Mouse (Mus musculus): Measurements from ENCODE around the gene F2rl2.

Gene F2rl2

DNA sequence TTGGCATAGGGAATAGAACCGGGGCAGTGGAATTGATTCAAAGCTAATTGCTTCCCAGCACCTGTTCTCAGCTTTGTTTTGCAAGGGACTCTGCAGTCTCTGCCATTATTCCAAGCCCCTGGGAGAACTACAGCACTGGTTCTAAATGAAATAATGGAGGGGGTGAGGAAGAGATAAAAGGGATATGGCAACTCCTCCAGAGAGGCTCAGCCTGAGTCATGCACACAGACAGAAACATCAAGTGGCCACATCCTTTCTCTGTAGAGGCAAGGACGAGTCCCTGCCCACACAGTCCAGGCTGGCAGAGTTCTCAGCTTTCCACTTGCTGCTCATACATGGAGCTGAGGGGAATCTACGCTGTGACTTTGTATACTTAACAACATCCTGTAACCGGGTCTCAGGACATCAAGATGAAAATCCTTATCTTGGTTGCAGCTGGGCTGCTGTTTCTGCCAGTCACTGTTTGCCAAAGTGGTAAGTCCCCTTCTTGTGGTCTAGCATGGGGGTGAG is at the start of gene F2rl2:
TSS of gene F2rl2 (plus strand) at position 200 of the 510 bp plus-strand sequence.
- peak; percentile 25 to 48 for DNase-seq

DNA sequence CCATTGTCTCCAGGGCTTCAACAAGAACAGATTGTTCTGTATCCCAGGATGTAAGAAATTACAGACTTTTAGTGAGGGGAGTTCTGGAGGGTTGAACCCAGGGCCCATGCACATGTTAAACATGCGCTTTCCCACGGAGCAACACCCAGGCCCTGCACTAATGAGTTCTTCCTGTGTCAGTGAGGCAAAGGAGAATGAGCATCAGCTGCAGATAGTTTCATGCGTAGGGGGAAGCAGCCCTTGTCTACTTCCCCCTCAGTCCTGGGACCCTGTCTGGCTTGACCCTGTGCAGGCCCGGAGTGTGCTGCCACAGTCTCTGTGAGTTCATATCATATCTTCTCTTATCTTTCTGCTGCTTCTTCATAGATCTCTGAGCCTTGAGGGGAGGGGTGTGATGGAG is 49.4 kb upstream of the F2rl2 start:
- DNase-seq = no peak

DNA sequence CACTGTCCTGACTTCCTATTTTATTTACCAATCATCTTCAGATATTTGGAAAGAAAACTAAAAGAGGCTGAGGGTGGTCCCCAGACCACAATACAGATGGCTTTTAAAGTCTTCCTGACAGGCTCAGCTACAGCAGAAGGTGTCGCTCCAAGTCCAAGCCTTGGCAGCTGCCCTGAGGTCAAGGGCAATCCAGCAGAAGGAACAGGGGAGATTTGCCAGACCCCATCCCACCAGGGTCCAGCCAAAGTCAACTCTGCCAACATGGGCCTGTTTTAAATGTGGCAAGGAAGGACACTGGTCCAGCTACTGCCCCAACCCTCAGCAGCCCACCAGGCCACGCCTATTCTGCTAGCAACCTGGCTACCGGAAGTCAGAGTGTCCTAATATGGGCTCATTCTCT is 46.7 kb upstream of the F2rl2 start:
- DNase-seq = no peak

DNA sequence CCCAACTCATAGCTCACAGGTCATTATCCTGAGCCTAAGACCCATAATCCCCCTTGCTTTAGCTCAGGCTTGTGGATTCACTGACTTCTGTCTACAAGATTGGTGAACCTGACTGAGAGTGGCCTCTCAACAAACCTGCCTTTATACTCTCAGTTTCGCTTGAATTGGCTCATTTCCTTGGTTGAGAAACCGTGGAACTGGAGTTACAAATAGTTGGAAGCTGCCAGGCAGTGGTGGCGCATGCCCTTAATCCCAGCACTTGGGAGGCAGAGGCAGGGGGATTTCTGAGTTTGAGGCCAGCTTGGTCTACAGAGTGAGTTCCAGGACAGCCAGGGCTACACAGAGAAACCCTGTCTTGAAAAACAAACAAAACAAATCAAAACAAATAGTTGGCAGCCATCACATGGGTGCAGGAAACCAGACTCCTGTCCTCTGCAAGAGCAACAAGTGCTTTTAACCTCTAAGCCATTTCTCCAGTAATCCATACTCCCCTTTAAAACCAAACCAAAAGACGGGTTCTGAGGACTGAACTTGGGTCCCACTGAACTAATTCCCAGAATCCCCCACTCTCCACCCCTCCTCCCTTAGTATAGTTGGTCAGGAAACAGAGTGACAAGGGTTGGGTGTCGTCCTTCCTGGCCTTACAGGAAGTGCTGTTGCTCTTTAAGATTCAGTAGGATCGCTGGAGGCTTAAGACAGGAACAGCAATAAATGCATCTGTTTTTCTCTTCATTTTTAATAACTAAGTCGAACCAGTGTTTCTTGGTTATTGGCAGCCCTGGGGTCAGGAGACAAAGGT is 44.6 kb upstream of the F2rl2 start:
- DNase-seq = no peak

DNA sequence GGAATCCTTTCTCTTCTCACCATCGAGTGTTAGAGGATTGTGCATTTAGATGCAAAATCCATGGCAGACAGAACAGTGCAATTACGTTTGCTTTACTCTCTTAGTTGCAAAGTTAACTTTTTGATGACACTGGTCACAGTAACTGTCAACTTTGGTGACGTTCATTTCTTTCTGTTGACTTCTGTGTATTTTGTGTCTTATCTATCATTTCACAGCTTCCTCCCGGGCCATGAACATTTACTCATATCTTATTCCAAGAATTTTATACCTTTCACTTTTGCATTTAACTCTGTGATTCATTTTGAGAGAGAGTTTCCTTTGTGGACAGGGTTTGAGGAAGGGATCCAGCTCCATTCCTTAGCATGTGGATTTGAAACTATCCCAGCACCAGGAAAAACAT is 43.0 kb upstream of the F2rl2 start:
- no peak for DNase-seq

DNA sequence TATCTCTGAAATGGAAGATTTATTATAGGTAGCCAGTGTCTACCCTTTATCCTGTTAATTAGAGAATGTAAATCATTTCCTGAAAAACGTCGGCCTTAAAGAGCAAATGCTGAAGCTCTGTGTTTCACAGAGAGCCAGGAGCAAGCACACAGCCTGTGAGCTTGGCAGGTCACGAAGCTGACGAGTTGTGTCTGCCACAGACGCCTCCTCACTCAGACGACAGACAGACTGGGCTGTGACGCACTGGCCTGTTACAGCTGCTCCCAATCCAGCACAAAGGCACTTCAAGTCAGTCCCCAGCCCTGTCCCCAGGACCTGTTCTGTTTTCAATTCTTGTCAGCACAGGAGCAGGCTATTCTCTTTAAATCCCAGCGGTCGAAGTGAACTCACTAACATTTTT is 41.4 kb upstream of the F2rl2 start:
- peak; percentile 49 to 76 for DNase-seq

DNA sequence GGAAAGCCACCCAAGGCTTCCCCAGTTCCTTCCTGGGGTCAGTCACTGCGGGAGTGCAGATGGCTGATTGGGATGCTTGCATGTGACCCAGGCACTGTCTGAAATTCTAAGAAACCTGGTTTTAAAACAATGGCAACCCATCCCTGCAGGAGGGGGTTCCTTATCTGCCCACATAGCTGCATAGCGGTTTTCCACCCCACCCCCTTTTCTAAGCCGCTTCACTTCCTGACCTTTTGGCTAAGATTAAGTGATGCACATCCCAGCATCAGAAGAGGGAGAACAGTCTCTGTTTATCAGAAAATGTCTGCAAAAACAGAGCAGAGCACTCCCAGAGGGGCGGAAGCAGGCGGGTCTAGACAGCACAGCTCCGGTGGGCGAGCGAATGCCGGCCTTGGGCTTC is 39.5 kb upstream of the F2rl2 start:
- DNase-seq = no peak

DNA sequence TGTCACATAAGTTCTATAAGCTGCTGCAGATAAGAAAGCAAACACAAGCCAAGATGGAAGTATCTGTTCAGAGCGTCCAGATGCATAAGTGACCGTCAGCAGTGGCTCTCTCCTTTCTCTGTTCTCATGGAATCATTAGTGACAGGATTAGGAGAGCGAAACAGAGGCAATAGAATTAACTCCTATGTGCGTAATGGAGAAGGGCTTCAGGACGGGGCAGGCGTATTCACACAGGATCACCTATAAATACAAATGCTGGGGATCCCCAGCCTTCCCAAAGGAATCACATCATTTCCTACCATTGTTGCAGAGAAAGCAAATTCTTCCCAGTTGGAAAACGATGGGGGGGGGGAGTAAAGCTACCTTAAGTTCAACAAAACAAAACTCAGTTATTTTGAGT is 37.2 kb upstream of the F2rl2 start:
- DNase-seq = no peak

DNA sequence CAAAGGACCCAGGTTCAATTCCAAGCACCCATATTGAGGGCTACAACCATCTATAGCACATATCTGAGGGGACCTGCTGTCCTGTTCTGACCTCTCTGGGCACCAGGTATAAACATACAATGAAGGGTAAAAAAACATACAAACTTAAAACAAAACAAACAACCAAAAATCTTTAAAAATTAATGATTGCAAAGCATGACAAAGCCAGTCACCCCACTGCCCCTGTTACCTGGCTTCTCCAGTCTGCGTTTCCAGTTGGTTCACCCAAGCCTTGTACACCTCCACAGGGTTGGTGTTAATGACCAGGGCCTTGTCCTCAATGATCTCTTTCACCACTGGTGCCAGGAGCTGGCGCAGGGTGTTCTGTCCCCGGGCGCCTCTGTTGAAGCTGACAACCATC is 32.8 kb upstream of the F2rl2 start:
- no peak for DNase-seq

DNA sequence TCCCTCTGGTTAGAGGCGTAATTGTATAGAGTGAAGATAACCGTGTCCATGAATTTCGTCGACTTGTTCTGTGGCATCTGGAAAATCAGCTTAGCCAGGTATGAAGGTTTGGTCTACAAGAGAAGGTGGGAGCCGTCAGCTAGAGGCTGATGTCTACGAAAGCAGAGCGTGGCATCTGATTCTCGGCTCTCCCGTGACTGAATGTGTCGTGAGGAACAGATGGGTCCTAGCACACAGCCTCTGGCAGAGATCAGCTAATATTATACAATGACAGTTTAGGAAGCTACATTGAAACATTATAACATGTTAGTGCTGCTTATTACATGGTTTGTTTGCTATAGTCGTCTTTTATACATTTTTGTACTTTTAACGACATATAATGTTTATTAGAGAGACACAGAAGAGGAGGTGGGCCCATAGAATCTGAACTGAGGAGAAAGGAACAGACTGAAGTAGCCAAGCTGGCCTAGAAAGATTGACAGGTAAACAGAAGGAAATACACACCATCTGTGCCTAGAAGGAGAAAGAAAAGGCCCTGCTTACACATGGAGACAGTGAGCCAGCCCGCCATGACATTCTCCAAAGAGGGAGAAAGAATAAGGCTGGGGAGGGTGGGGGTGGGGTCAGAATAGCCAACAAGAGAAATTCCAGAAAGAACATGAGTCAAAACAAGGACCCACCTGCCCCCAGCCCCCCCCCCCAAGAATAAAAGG is 30.9 kb upstream of the F2rl2 start:
- DNase-seq = no peak

DNA sequence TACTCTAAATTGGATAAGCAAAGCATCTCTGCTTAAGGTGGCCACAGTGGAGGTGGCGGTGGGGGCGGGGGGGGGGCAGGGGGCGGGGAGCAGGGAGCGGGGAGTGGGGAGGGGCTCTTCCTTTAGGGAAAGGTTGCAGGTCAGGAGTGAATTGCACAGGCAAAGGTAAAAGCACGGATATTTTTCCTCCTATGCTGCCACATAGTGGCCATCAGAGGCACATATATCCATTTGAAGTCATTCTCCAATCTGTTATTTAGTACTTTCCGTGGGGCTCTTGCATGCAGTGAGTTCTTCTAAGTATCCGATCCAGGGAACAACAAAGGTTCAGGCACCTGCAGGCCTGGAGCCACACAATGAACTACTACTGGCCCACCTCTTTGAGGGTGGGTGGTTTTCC is 29.4 kb upstream of the F2rl2 start:
- no peak for DNase-seq

DNA sequence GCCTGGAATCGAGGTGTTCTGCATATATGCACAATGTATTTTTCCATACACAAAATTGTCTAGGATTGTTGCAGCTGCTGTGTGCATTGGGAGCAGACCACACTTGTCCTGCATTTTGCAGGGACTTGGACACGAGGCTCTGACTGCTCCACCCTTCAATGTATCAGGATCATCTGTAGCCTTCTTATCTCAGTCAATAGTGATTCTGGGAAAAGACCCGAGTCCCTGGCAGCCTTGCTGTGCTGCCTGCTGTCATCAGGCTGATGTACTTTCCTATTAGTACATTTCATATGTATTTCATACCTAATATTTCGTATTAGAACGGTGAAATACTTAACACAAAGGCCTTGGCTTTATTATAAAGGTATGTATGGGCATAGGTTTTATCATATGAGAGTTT is 26.1 kb upstream of the F2rl2 start:
- no peak for DNase-seq

DNA sequence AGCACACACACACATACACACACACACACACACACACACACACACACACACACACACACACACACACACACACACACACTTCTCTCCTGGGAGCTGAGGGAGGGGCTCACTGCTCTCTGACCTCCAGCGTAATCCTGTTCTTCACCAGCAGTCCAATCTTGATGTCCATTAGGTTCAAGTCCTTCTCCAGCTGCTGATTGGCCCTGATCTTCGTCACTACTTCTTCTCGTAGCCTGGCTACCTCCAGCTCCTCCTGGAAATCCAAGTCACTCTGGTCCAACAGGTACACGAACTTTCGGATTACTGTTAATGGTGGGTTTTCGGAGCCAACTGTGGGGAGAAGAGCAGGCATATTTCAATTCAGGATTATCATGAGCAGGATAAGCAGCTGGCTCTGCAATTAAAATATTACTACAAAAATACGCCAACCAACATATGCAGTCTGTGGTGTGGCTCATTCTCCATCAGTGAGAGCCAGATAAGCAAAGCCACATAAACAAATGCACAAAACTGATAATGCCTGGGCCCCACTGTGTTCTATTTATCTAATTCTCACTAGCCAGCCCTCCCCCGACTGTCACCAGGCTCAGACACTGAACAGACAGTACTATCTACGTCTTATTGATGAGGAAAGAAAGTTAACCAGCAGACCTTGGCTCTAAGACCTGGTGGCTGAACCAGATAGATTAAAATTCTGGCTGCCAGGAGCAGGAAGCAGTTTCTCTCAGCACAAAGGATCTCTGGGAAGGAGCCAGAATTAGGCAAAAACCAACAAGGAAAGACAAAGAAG is 25.4 kb upstream of the F2rl2 start:
- DNase-seq = no peak

DNA sequence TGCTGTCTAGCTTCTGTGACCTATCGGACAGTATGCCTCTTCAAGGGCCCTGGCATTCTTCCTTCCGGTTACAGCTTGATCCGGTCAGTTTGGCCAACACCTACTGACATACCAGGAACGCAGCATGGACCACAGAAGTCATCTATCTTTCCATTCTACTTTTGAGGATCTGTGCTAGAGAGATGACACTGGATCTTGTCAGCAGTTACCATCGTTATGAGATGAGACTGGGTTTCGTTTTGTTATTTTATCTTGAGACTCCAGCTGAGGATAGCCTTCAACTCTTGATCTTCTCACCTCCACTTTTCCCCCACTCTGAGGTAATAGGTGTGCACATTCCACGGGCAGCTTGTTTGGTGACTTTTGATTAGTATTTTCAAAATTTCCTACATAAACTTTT is 24.3 kb upstream of the F2rl2 start:
- no peak for DNase-seq

DNA sequence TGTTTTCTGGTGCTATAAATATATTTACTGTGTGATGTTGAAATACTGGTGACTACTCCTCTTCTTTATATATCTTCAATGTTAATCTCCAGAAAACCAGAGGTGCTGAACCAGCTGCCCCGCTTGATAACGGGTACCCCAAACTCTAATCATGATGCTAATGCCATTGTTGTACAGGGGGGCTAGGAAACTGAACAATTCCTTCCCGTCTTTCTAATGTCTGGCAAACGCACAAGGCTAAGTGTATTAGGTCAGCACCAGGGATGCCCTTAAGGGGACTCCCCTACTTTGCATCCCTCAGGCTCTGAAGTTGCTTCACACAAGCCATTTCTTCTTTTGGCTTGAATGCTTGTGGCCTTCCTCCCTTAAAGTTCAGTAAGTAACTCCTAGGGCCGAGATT is 17.6 kb upstream of the F2rl2 start:
- no peak for DNase-seq

DNA sequence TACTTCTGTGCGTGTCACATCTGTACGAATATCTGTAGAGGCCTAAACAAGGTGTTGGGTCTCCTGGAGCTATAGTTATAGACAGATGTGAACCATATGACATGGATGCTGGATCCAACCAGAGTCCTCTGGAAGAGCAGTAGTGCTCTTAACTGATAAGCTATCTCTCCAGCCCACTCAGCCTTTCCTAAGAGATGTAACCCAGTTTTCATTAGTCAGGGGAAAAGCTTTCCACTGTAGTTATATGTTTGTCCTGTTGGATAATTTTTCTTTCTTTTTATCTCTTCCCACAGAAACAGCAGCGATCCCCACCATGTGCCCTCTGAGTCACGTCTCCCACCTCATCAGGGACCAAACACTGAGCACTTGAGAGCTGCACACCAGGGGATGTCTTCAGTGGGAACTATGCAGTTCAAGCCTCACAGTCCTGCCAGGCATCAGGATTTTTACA is 17.1 kb upstream of the F2rl2 start:
- DNase-seq = no peak

DNA sequence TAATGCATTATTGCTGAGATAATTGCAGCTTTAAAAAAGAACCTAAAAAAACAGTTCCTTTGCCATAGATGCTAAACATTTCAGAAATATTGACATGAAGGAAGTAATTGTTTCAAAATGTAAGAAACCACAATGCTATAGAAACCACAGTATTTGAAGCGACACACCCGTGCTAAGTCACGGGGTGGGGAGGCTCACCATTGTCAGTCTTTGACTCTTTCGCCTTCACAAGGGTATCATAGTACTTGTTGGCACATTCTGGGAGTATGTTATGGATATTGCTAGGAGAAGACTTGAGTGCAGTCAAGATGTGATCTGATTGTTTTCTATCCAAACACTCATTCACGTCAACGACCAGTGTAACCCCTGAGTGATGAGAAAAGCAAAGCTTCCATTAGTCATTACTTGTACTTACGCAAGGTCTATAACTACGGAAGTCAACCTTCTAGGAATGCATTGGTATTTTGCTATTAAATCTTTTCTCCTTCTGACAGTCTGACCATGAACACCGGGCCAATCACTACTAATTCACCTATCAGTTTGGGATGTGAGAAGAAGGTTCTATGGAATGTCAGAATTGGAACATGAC is 11.9 kb upstream of the F2rl2 start:
- DNase-seq = no peak

DNA sequence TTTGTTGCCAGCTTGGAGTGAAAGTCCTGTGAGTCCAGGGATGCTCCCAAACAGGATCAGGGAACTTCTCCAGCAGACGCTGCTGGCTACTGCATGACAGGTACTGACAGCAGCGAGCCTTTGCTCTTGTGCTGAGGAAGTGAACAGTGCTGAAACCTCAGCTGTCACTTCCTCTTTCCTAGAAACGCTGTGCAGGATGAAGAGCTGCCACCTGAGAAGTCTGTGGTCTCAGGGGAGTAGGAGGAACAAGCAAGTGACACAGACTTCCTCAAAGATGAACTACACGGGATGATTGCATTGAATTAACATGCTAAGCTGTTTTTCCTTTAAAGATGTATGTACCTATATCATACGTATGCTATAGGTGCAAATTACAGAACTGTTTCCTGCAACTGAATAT is 10.9 kb upstream of the F2rl2 start:
- DNase-seq = peak; percentile 30 to 31

DNA sequence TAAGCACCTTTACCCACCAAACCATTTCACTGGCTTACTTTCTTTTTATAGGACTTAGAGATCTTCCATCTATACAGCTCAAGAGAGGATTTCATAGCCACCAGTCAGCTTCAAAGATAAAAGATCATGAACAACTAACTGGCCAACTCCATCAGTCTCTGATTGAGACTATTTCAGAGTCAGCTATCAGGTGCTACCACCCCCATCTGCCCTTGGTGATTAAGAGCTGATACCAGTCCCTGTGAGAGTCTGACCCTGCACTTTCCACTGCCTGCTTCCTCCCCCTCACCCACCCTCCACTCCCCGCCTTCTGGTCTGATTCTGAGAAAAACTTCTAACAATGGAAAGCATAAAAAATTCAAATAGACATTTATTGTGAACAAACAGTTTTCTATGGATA is 8.1 kb upstream of the F2rl2 start:
- DNase-seq = no peak

DNA sequence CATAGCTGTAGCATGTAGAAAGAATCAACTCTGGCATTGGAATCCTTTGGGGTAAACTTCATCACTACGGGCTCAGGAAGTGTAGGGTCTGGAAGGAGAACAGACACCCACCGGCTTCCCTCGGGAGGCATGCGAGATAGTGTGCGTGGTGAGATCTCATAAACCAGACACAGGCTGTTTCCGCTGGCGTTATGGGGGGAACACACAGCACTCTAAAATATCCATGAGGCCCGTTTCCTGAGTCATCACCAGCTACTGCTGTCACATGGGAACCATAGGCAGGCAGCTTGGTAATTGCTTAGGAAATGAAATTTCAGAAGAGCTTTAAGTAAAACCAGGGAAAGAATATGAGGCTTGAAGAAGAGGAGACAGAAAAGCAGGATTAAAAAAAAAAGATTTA is 4.5 kb upstream of the F2rl2 start:
- no peak for DNase-seq

DNA sequence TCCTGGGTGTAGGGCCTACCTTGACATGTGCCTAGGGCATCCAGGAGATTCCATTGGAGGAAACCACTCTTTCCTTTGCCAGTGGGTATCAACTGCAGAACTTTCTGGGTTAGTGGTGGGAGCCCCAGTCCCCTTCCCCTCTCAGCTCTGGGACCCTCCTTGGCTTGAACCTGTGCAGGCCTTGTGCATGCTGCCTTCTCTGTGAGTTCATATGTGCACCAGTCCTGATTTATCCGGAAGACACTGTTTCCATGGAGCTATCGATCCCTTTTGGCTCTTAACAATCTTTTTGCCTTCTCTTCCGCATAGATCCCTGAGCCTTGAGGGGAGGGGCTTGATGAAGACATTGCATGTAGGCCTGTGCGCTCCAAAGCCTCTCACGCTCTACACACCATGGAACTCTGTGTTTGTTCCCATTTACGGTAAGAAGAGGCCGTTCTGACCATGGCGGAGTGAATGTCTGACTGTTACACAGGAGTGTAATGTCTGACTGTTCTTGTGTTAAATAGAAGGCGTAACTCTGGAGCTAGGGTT is 466 bp upstream of the F2rl2 start:
- DNase-seq = no peak

DNA sequence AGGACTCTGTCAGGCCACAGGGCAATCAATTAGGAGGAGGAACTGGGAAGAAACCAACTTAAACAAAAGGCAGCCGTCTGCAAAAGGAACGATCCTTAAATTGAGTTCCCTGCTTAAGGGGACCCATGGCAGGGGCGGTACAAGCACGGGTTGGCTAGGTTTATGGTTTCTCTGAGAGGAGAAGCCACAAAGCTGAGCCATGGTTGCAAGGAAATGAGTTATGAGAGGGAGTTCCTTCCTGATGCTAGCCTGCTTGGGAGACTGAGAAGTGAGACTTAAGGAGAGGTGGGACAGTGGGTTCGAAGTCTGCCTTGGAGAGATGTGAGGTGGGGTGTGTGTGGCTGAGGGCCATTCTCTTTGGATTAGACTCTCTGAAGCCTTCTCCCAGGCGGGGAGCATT is 1.2 kb downstream of the F2rl2 start:
- no peak for DNase-seq

DNA sequence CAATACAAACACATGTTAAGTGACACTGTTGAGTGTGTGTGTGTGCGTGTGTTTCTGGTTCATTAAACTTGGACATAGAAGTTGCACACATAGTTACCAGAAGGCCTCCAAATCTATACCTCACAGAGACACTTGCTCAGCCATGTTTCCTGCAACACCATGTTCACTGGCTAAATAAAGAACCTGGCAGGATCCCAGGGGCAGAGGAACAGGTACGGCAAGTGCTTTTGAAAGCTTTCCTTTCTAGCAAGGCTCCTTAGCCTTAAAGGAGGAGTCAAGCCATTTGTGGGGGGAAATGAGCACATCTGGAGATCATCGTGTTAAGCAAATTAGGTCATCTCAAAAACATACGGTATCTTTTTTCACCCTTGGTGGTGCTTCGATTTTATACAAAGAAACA is 6.7 kb downstream of the F2rl2 start:
- no peak for DNase-seq

All from lung, postnatal 4 days (tissue).